Mouse (Mus musculus): ENCODE measurements at regions not wholly inside any gene's neighbourhood (a gene's known extent, or its start where the extent isn't known, plus 50 kb on each side); places are given as distances from the start of the nearest gene placed in this dataset.
A peak's percentile ranks its signal among the peaks of the same experiment; 100 is the strongest.

DNA sequence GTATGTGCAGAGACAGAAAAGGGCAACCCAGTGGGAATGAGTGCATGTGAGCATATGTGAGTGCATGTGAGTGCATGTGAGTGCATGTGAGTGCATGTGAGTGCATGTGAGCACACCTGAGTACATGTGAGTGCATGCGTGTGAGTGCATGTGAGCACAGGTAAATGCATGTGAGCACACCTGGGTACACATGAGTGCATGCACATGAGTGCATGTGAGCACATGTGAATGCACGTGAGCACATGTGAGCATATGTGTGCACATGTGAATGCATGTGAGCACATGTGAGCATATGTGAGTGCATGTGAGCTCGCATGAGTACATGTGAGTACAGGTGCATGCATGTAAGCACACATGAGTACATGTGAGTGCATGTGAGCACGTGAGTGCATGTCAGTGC lies 434.6 kb upstream of the Clnk start:
- WGBS: 84% methylated on average over 4 of the region's 4 CpGs
- no peaks in the 10 kb centered on the region for H3K27me3 ChIP-seq (ENCODE audit: insufficient read depth, poor library complexity, severe bottlenecking)
- no peaks in the 10 kb centered on the region for H3K4me1 ChIP-seq
- no peaks in the 10 kb centered on the region for H3K36me3 ChIP-seq
- H3K9me3 ChIP-seq: no peaks in the 10 kb centered on the region
- no peak overlapping the region for H3K4me3 ChIP-seq
- H3K27ac ChIP-seq: no peak overlapping the region
- DNase-seq (ENCODE audit: low spot score): no peak

DNA sequence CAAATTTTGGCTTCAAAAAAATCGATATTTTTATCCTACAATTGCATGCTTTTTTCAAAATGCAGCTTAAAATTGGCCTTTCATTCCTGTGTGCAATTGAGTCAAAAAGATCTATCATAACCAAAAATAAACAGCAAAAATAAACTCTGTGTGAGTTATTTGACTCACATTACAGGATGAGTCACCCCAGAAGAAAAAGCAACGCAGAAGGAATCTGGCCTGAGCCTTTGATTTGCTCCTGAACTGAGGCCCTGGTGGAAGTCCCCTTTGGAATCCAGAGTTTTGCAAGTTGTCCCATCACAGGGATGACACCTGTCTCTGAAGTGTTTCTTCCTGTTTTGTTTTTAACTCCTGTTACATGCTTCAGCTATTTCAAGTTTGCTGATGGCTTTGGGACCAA lies 429.2 kb upstream of the Clnk start:
- WGBS: 65% methylated on average over 2 of the region's 2 CpGs
- Histone ChIP-seq H3K9me3 (no peaks in the 10 kb centered on the region), H3K4me3 (no peak overlapping the region), H3K27ac (no peak overlapping the region), H3K36me3 (no peaks in the 10 kb centered on the region), H3K4me1 (no peaks in the 10 kb centered on the region), H3K27me3 (ENCODE audit: insufficient read depth, poor library complexity, severe bottlenecking) (no peaks in the 10 kb centered on the region)
- DNase-seq (ENCODE audit: low spot score): no peak

DNA sequence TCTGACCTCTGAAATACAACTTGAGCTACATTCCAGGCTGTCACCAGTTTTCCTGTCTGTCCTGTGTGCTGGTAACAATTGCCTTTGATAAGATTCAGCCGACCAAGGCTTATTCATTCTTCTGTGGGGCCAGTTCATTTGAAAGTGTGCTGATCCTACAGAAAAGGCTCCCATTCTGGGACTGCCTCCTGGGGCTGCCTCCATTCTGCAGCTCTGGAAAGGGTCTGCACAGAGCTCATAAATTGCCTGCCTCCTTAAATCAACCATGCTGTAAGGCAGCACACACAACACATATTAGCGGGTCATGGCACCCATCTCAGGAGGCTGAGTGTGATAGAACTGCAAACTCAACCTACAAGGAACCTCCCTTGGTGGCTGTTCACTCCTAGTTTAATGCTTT lies 416.2 kb upstream of the Clnk start:
- Histone ChIP-seq H3K27me3 (ENCODE audit: insufficient read depth, poor library complexity, severe bottlenecking) (no peaks in the 10 kb centered on the region), H3K36me3 (no peaks in the 10 kb centered on the region), H3K4me1 (peaks cover 6% of the 10 kb centered on the region), H3K4me3 (no peak overlapping the region), H3K27ac (no peak overlapping the region), H3K9me3 (no peaks in the 10 kb centered on the region)
- 45% methylated on average over 2 of the region's 2 CpGs for WGBS
- no peak for DNase-seq (ENCODE audit: low spot score)

DNA sequence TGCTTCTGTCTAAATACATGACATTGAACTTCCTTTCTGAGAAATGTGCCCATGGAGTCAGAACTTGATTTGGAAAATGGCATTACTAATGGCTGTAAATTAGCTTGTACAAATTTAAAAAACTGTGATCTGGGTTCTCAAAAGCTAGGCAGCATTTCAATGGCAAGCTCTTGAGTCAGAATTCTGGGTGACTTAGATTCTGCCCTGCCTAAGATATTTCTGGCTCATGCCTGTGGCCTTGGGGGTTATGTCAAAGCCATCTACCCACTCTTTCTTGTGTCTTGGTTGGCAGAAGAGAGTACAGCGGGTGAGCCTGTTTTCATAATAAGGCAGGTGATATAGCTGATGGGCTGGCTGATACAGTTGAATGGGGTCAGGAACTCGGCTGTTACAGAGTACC lies 404.4 kb upstream of the Clnk start:
- no peak for DNase-seq (ENCODE audit: low spot score)
- Histone ChIP-seq H3K4me1 (no peaks in the 10 kb centered on the region), H3K27ac (no peak overlapping the region), H3K36me3 (no peaks in the 10 kb centered on the region), H3K27me3 (ENCODE audit: insufficient read depth, poor library complexity, severe bottlenecking) (no peaks in the 10 kb centered on the region), H3K4me3 (no peak overlapping the region), H3K9me3 (no peaks in the 10 kb centered on the region)
- 79% methylated on average over 2 of the region's 2 CpGs for WGBS

DNA sequence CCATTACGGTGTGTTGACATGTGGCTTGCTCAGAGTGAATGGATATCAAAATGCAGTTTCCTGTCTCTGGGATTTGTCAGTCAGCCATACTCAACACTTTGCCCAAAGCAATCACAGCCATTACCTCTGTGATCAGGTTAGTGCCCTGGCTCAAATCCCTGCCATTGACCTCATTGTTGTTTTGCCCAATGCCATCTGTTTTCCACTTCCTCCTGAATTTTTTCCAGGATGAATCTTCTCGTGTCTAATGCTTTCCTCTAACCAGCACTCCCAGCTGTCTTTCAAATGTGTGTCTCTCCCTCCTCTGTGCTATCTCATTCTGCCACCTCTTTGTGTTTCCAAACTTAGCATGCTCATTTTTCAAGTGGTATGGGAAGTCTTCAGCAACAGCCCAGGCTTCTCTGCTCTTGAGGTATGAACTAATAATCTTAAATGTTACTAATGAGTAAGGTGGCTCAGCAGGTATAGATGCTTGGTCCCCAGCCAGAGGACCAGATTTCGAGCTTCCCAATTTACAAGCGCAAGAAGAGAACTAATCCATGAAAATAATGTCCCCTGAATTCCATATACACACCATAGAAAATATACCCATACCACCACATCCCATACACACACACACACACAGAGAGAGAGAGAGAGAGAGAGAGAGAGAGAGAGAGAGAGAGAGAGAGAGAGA lies 397.2 kb upstream of the Clnk start:
- no peak overlapping the region for H3K27ac ChIP-seq
- no peak overlapping the region for H3K4me3 ChIP-seq
- no peaks in the 10 kb centered on the region for H3K27me3 ChIP-seq (ENCODE audit: insufficient read depth, poor library complexity, severe bottlenecking)
- no peaks in the 10 kb centered on the region for H3K36me3 ChIP-seq
- 51% methylated on average over 4 of the region's 4 CpGs for WGBS
- no peak for DNase-seq (ENCODE audit: low spot score)
- no peaks in the 10 kb centered on the region for H3K9me3 ChIP-seq
- 0 out of 2 replicates have a peak, but pooled peaks cover 7% of the 10 kb centered on the region for H3K4me1 ChIP-seq

DNA sequence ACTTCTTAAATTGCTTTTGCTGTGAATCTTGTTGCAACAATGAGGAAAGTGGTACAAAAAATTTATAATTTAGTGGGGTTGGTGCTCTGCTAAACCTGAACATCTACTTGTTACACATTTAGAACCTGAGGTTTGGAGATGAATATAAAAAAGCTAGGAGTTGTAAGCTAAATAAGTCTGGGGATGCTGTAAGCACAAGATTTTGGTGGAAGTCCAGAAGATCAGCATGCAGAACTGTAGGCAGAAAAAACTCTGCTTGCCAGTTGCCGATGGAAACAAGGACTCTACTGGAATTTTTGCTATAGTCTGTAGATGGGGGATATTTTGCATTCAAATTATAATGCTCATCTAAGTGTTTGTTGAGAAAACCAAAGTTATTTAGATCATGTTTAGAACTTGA lies 390.5 kb upstream of the Clnk start:
- Histone ChIP-seq H3K27me3 (ENCODE audit: insufficient read depth, poor library complexity, severe bottlenecking) (no peaks in the 10 kb centered on the region), H3K4me1 (no peaks in the 10 kb centered on the region), H3K9me3 (no peaks in the 10 kb centered on the region), H3K4me3 (no peak overlapping the region), H3K36me3 (no peaks in the 10 kb centered on the region), H3K27ac (no peak overlapping the region)
- DNase-seq (ENCODE audit: low spot score): no peak
- 93% methylated on average over 1 of the region's 1 CpGs for WGBS

DNA sequence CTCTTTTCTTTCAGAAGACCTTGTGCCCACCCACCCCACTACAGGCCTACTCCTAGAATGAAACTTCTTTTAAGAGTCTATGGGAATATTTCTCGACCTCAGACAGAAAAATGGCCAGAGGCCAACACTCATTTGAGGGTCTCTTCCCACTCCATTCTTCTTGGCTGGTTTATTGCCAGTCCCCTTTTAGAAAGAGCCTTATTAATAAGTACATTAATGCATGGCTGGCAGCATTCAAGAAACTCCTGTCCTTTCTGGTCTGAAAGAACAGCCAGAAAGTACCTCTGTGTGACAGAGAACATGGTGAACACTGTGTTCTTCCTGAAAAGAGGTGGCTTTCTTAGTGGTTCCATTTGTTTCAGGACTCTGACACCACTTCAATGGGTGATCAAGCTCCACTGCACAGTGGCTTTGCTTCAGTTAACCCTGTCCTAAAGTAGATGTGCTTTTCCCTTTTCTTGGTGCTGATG lies 384.1 kb upstream of the Clnk start:
- Histone ChIP-seq H3K9me3 (no peaks in the 10 kb centered on the region), H3K36me3 (no peaks in the 10 kb centered on the region), H3K4me3 (no peak overlapping the region), H3K4me1 (no peaks in the 10 kb centered on the region), H3K27ac (no peak overlapping the region), H3K27me3 (ENCODE audit: insufficient read depth, poor library complexity, severe bottlenecking) (no peaks in the 10 kb centered on the region)
- no peak for DNase-seq (ENCODE audit: low spot score)
- WGBS: 78% methylated on average over 1 of the region's 1 CpGs

DNA sequence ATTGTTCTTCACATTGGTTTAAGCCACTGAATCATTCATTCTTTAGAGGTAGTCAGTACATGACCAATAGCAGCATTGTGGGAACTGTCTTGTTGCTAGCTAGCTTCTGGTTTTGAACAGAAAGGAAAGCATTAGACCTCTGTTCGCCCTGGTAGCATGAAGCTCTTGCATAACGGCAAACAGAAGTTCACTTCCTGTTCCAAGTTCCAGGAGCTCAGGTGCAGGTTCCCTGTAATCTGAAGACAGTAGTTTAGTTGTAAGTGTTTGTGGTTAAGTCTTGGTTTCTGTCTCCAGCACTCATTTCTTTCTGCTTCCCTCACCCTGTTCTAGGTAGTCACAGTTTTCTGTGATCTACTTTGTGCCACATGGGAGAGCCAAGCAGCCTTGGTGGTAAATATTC lies 381.1 kb upstream of the Clnk start:
- H3K27ac ChIP-seq: no peak overlapping the region
- H3K9me3 ChIP-seq: no peaks in the 10 kb centered on the region
- WGBS: 81% methylated on average over 2 of the region's 2 CpGs
- DNase-seq (ENCODE audit: low spot score): no peak
- no peak overlapping the region for H3K4me3 ChIP-seq
- H3K27me3 ChIP-seq (ENCODE audit: insufficient read depth, poor library complexity, severe bottlenecking): no peaks in the 10 kb centered on the region
- no peaks in the 10 kb centered on the region for H3K4me1 ChIP-seq
- no peaks in the 10 kb centered on the region for H3K36me3 ChIP-seq

DNA sequence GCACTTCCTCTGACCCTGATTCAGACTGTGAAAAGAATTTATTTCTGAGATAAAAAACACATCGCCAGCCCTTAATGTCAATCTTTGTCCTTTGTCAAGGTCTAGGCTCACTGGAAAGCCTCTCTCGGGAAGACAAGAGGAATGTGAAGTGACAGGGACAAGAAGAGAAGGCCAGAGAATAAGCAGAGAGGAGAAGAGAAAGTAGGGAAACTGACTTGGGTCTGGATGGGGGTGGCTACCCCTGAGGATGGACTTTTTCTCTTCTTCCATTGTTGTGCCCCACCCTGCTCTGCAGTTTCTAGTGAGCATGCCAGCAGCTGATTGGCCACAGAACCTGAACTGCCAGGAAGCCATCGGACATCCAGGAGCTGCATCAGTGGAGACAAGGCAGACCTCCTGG lies 375.6 kb upstream of the Clnk start:
- no peaks in the 10 kb centered on the region for H3K4me1 ChIP-seq
- no peak overlapping the region for H3K4me3 ChIP-seq
- no peak overlapping the region for H3K27ac ChIP-seq
- no peaks in the 10 kb centered on the region for H3K27me3 ChIP-seq (ENCODE audit: insufficient read depth, poor library complexity, severe bottlenecking)
- H3K9me3 ChIP-seq: no peaks in the 10 kb centered on the region
- WGBS: 35% methylated on average over 3 of the region's 3 CpGs
- H3K36me3 ChIP-seq: no peaks in the 10 kb centered on the region
- DNase-seq (ENCODE audit: low spot score): peak; percentile 74

DNA sequence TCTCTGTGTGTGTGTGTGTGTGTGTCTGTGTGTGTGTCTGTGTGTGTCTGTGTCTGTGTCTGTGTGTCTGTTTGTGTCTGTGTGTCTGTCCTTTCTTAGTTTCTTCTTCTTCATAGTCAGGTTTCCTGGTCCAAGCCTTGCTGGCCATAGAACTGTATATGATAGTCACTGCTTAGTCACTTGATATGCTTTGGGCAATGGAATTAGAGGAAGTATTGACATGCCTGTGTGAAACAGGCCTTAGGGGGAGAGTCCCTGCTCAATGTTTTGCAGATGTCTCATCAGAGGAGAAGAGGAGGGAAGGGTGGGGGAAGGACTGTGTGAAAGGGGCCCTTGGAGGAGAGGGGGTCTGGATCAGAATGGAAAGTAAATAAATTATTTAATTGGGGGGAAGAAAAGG lies 374.4 kb upstream of the Clnk start:
- Histone ChIP-seq H3K4me3 (no peak overlapping the region), H3K27ac (no peak overlapping the region)

DNA sequence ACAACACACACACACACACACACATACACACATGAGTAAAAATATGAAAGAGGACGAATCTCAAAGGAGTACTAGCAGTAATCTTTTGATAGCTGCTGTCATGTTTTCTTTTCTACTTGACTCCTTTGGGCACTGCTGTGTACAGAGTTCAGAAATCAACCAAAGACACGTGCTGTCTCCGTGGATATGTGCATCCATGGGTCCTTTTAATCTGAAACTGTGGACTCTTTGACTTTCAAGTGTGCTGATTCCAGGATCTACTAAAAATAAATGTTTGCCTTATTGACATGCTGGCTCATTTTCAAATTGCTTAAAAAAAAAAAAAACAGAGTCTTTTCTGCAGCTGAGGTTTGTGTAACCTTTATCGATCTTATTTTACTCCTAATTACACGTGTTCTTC lies 343.1 kb upstream of the Clnk start:
- 80% methylated on average over 5 of the region's 5 CpGs for WGBS
- Histone ChIP-seq H3K9me3 (no peaks in the 10 kb centered on the region), H3K27me3 (ENCODE audit: insufficient read depth, poor library complexity, severe bottlenecking) (no peaks in the 10 kb centered on the region), H3K4me3 (no peak overlapping the region), H3K27ac (no peak overlapping the region), H3K36me3 (no peaks in the 10 kb centered on the region), H3K4me1 (no peaks in the 10 kb centered on the region)
- DNase-seq (ENCODE audit: low spot score): no peak

More for the DNA sequence above, 374.4 kb upstream of the Clnk start:
- no peaks in the 10 kb centered on the region for H3K9me3 ChIP-seq
- no peaks in the 10 kb centered on the region for H3K36me3 ChIP-seq
- no peaks in the 10 kb centered on the region for H3K27me3 ChIP-seq (ENCODE audit: insufficient read depth, poor library complexity, severe bottlenecking)
- DNase-seq (ENCODE audit: low spot score): no peak
- no peaks in the 10 kb centered on the region for H3K4me1 ChIP-seq

DNA sequence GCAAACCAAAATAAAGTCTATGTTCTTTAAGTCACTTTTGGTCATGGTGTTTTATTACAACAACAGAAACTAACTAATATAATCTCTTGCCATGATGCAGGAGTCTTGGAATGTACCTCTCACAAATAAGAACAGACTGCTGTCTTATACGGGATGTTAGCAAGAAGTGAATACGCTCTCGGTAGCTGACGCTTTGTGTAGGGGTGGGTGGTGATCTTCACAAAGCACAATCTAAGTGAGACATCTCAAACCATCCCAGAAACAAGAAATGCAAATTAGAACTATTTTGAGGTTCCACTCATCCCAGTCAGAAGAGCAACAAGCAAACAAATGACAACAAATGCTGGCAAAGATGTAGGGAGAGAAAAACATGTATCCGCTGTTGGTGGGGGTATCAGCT lies 339.7 kb upstream of the Clnk start:
- Histone ChIP-seq H3K36me3 (no peaks in the 10 kb centered on the region), H3K27me3 (ENCODE audit: insufficient read depth, poor library complexity, severe bottlenecking) (no peaks in the 10 kb centered on the region), H3K4me3 (no peak overlapping the region), H3K4me1 (no peaks in the 10 kb centered on the region), H3K27ac (no peak overlapping the region), H3K9me3 (no peaks in the 10 kb centered on the region)
- no peak for DNase-seq (ENCODE audit: low spot score)
- WGBS: 90% methylated on average over 5 of the region's 5 CpGs

DNA sequence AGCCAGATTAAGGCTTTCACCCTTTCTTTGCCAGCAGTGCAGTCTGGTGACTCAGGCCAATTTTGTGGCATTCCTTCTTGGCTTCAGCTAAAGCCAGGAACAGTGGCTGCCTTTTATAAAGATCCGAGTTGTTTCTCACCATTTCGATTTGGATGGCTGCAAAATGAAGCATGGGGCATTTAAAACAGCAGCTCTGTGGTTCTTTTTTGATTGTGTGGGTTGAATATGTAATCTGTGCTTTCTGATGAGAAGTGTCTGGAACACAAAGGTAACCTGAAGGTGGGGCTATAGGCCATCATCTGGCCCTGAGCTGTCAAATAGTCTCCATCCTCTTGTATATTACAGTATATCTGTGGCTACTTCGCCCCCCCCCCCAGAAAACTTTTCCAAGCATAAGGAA lies 338.4 kb upstream of the Clnk start:
- no peaks in the 10 kb centered on the region for H3K36me3 ChIP-seq
- H3K9me3 ChIP-seq: no peaks in the 10 kb centered on the region
- no peak for DNase-seq (ENCODE audit: low spot score)
- H3K4me1 ChIP-seq: no peaks in the 10 kb centered on the region
- 69% methylated on average over 3 of the region's 3 CpGs for WGBS
- no peaks in the 10 kb centered on the region for H3K27me3 ChIP-seq (ENCODE audit: insufficient read depth, poor library complexity, severe bottlenecking)
- H3K4me3 ChIP-seq: no peak overlapping the region
- no peak overlapping the region for H3K27ac ChIP-seq

DNA sequence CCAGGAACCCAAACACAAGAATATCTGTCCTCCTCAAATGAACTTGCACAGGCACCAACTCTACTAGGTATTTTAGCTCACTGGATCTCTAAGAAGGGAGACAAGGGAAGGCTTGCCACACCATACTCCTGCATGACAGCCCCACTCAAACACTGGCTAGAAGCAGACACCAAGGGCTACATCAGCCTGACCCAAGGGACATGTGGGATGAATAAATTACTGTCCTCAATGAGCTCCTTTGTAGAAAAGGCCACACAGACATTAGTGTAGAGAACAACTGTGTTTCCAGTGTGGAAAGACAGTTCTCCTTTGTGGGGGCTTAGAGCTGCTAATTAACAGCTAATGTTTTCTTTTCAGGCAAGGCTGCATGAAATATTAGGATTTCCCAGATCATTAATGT lies 335.9 kb upstream of the Clnk start:
- DNase-seq (ENCODE audit: low spot score): no peak
- Histone ChIP-seq H3K27me3 (ENCODE audit: insufficient read depth, poor library complexity, severe bottlenecking) (no peaks in the 10 kb centered on the region), H3K27ac (no peak overlapping the region), H3K4me3 (no peak overlapping the region), H3K4me1 (no peaks in the 10 kb centered on the region), H3K36me3 (no peaks in the 10 kb centered on the region), H3K9me3 (no peaks in the 10 kb centered on the region)

Data from heart, embryonic 10.5 days (tissue).